Mouse (Mus musculus) embryo, embryonic 11.5 days (tissue): Measurements from ENCODE around the gene Traf4.
A peak's percentile ranks its signal among the peaks of the same experiment; 100 is the strongest.

Experiments
- DNase-seq: peaks from one replicate; pipeline ENCODE4 v3.0.0-alpha.2; 2012; ENCODE audit warnings: low read depth, low spot score

Traf4 gene

DNA sequence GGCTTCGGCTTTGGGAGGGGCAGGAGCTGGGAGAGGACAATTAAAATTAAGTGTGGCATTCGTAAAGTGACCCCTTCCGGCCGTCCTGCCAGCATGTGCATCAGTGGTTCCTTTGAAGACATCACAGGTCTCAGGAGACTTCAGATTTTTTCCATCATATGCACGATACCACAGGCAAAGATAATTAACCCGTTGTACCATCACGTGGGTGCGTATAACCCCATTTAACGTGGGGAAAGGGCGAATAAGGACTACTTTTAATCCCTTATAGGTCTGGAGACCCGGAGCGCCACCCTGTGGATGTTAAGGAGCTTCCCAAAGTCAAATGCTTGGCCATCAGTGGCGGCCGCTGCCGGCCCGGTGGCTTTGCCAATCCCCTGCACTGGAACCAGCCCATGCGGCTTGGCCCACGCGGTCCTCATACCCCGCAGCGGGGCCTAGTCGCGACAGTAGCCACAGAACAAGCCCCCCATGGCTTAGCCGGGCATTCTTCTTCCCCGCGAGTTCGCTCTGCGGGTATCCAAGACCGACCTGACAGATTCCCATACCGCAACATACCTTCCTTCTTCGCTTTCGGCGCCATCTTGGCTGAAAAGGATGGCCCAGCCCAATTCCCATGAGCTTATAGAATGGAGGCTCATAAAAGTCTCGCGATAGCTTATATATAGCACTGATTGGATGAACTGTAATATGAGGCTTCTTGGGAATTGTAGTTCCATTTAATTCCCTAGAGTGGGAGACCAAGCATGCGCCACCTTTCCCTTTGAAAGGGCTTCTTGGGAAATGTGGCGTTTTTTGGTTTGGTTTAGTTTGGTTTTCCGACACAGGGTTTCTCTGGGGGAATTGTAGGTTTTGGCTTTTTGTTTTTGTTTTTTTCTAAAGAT is 17.8 kb upstream of the Traf4 start, which contains the start of gene Rpl23a:
Rpl23a (minus strand) TSS at position 624 of the 884 bp plus-strand sequence.
- no peak for DNase-seq

DNA sequence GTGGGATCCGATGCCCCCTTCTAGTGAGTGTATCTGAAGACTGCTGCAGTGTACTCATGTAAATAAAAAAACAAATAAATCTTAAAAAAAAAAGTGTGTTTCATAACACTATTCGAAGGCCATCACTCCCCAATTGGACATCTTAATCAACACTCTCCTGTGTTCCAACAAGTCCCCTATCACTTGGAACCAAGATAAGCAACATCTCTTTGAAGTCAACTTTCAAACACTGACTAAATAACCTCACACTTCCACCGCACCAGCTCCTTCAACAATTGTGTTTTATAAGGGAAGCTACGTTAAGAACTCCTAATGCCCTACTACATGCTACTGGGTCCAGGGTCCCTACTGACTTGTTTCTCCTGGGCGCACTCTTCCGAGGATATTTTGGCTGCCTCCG is 17.1 kb upstream of the Traf4 start:
- DNase-seq, result no peak

DNA sequence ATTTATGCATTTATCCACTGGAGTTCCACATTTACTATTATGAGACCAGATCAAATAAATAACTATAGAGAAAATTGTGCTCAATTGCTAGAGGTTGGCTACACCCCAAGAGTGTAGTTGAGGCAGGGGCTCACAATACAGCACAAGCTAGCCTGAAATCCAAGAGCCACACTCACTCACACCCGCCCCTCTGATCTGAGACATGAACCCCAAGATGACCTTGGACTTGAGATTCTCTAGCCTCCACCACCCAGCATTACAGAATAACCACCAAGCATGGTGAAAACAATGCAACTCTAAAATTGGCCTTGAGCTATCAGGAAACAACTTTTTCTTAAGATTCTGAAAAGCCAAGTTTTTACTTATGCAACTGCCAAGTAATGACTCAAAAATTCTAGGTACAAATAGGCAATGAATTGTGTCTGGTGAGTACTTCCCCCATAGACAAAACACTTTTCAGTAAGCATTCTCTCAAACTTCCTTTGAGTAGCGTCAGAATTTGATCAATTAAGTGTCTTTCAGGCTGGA is 16.5 kb upstream of the Traf4 start:
- DNase-seq, result no peak

DNA sequence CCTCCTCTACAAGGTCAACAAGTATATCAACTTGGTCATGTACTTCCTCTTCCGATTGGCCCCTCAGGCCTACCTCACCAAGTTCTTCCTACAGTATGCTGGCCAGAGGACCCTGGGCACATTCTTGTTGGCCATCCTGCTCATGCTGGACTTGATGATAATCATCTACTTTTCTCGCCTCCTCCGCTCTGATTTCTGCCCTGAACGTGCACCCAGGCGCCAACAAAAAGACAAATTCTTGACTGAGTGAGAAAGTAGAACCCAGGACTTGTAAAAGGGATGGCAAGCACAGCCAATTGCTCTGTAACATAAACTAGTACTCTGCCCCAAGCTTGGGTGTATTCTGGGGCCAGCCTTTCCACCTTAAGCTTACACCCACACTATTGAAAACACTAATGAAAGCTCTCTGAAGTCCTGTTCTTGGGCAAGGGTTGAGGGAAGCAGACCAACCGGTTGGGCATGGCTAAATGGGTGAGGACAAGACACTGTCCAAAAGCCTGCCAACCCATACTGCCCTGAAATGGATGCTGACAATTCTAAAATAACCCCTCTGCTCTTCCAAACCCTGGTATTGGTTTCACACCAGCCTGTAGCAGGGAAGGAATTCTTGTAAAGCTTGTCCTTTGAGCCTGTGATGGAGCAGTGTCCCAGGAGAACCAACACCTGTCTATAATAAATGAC is 14.8 kb upstream of the Traf4 start:
- no peak for DNase-seq

DNA sequence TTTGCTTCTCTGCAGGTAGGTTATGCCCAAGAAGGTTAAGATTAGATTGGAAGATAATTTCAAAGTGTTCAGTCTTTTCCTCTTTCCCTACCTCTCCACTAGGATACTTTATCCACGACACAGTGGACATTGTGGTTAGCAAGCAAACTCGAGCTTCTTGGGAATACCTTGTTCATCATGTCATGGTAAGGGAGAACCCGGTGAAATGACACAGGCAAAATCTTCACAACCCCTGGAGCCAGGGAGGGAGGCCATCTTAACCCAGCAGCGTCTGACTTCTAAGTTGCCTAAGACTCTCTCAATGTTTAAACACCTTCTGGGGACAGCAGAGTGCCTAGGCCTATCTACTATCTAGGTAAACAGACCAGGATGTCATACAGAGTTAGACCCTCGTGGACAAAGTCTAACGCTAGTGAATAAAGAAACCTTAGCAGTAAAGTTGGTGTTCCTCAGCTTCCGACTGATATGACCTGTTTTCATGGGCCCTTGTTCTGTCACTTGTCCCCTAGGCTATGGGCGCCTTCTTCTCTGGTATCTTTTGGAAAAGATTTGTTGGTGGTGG is 14.1 kb upstream of the Traf4 start:
- DNase-seq, result no peak

DNA sequence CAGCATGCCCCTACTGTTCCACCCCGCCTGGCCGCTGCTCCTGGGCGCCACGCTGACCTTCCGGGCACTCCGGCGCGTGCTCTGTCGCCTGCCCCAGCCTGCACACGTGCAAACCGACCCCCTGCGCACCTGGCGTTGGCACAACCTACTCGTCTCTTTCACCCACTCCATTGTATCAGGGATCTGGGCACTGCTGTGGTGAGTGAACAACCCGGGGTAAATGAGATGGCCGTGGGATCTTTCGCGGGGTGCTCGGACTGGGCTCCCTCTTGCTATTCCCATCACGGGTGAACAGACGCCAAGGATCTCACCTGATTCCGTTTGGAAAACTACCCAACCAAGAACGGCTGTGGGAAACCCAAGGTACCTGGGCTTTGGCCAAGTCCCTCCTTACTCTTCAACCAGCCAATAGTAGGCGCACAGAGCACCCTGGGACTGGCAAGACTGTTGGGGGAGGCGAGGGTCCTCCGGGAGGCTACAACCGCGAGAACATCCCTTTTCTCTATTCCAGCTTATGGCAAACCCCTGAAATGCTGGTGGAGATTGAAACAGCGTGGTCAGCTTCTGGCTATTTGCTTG is 13.6 kb upstream of the Traf4 start:
- no peak for DNase-seq

DNA sequence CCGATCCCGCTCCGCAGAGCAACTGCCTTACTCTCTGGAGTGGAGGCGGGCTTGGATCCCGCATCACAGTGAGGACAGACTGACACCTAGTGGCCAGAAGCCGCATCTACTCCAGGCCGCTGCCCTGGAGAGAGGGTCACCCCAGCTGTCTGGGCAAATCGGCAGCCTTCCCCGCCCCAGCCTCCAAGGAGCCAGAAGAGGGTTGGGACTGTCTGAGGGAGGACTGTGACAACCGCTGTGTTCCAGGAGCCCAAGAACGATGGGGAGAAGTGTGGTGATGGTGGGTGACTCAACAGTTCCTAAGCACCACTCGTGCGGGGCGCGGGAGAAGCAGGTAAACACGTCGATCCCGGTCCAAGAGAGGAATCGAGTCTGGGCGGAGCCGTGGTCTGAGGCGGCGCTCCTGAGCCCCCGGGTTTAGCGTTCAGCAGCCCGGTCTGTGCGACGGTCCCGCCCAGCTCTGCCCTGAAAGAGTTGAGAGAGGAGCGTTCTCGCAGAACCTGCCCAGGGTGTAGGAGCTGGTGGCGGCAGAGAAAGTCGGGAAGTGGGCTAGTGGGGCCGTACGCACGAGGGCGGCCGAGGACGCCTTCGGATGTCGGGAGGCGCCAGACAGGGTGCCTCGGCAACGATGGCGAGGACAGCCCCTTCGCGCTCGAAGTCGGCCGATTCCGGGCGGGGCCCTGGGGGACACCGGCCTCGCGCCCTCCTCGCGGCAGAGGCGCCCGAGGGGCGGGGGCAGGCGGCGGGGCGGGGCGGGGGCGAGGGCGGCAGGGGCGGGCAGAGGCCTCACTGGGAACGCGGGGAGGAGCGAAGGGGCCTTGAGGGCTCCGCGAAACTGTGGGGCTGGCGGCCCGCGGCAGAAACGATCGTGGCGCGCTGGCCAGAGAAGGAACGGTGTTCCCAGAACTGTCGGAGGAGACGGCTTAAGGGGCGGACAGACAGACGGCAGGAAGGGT is 12.8 kb upstream of the Traf4 start:
- peak; percentile 93 for DNase-seq

DNA sequence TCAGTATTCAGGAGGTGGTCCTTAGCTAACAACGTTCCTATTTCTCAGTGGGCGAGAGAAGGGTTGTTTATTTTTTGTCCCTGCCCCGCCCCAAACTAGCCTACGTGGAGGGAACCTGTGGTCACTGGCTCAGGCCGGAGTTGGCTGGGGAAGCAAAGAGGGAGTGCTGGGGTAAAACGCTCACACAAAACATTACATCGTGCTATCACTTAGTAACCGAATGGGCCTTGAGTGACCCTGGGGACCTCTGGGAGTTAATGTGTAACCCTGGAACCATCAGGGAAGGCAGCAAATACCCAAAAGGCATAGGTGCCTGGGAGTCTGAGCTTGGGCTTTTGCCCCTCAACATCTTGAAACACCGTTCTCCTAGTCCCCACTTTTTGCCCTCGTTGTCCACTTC is 12.0 kb upstream of the Traf4 start:
- no peak for DNase-seq

DNA sequence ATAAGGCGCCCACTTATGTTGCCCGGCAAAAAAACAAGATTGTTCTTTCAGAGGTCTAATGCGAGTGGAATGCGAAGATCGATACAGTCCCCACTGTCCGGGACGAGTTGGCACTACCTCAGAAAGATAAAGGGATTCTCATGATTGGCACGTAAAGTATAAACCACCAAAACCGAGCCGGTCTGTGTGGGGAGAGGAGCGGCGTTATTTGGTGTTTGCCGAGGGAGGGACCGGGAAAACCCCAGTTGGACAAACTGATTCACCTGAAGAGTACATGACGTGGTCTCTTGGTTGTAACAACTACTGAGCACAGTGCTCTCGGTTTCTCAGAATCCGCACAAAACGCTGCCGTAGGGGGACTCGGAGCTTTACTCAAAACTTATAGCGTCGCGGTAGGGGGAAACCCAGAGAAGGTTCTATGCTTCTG is 11.5 kb upstream of the Traf4 start:
- no peak for DNase-seq

DNA sequence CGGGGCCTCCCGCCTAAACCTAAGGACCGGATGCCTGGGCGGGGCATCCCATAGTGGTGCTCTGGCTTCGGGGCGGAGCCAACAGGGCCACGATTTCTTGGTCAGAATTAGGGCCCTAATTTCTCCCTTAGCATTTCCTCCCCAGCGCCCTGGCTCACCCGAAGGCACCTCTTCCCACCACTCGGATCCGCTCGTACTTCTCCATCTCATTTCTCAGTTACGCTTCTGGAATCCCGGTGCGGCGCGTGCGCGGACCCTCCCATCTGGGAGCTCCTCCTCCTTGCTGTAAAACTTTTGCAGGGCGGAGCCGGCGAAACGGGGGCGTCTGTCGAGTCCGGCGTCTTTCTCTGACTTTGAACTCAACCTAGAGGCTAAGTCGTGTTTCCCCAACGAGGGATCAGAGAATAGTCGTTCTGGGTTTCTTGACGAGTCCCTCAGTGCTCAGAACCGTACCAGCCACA is 11.0 kb upstream of the Traf4 start, which contains the start of the genes Nek8 and Tlcd1:
Nek8 (minus strand) TSS at position 274 of the 461 bp plus-strand sequence.
Tlcd1 (plus strand) TSS at position 310 of the 461 bp plus-strand sequence.
- no peak for DNase-seq

DNA sequence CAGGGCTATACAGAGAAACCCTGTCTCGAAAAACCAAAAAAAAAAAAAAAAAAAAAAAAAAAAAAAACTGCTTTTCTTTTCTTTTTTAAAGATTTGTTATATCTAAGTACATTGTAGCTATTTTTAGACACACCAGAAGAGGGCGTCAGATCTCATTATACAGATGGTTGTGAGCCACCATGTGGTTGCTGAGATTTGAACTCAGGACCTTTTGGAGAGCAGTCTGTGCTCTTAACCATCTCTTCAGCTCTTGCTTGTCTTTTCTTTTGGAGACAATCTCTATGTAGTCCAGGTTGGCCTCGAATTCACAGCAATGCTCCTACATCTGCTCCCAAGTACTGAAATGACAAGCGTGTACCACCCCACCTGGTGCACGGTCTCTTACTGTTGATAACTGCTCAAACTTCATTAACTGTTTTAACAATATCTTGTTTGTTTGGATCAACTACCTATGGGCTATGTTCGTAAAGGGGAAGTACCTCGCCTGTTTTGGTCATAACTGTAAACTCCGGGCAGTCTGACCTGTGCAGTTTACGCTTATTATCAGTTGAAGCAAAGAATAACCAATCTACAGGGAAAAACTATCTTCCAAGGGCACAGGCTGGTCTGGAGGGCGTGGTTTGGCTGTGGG is 10.5 kb upstream of the Traf4 start:
- DNase-seq, result no peak

DNA sequence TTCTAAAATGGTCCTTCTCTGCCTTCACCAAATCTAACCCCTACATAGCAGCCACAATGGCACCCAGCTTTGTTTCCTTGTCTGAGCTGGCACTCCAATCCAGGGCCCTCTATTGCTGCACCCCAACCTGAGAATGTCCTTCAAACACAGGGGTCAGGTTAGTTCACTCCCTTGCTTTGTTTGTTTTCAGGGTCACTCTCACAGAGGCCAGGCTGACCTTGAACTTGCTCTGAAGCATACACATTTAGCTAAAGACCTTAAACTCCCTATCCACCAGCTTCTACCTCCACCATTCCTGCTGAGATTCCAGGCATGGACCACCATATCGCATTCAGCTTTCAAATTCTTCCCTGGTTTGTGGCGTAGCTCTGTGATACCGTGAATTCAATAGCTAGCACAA is 9.1 kb upstream of the Traf4 start:
- no peak for DNase-seq

DNA sequence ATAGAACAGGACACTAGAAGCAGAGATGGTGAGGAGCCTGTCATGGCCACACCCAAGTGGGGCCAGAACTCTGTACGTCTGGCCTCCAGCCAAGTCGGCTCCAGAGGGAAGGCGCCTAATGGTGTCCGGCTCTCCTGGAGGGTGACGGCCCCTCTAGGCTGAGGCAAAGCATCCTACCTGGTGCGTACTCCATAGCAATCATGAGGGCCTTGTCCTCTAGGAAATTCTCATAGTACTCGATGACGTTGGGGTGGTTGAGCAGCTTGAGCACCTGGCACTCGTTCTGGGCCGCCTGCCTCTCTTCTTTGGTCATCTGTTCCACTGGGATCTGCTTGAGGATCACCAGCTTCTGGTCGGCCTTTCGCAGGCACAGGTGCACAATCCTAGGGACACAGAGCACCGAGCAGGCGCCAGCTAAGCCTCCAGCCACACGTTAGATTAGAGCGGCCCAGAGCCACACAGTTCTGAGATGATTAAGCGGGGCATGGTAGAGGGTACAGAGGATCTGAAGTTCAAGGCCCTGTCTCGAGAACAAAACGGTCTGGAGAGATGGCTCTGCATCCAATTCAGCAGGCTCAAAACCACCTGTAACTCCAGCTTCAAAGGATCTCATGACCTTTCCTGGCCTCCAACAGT is 7.5 kb upstream of the Traf4 start:
- DNase-seq, result no peak

DNA sequence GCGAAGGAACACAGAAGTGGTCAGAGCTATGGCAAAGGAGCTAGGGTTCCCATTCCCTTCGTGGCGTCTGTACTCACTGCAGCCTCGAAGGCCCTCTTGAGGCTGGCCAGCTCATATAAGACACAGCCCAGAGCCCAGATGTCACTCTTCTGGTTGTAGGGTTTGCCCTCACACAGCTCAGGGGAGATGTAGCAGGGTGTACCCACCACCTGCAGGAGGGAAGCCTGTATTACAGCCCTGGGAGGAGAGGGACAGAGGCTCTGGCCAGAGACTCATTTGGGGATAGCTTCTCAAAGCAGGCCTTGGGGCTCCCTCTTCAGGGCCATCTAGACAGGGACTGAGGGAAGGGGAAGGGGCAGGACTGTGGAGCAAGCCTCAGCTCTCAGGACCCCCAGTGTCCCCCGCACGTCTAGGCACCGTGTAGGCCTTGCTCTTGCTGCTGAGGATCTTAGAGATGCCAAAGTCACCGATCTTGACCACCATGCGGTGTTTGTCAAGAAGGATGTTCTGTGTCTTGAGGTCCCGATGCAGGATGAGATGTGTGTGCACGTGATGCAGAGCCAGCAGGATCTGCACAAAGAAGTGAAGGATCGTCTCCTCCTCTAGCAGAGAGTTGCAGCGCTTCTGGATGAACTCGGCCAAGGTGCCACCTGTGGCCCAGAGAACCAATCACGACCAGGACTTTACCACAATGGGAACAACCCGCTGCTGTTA is 6.8 kb upstream of the Traf4 start:
- DNase-seq, result no peak

DNA sequence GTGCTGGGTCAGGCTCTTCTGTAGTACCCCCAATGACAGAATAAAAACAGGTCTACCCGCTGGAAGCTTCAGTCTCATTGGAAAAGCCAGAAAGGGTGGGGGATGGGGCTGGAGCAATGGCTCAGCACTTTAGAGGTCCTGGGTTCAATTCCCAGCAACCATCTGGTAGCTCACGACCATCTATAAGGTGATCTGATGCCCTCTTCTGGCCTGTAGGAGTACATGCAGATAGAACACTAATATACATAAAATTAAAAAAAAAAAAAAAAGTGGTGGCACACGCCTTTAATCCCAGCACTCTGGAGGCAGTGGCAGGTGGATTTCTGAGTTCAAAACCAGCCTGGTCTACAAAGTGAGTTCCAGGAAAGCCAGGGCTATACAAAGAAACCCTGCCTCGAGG is 5.9 kb upstream of the Traf4 start:
- no peak for DNase-seq

DNA sequence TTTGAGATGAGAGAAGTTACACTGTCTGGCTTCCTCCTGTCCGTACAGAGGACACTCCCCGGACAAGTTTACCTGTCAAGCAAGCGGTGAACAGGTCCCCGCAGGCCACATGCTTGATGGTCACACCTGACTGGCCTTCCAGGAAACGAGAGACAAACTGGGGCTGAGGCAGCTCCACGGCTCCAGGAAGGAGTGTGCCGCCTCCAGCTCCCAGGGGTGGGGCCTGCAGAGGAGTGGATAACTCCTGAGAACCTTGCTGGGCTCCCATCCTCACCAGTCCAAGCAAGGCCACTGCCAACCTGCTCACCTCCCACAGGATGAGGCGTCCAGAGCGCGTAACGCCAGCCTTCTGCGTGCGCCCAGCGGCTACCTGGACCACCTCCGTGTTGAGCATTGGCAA is 4.9 kb upstream of the Traf4 start:
- no peak for DNase-seq

DNA sequence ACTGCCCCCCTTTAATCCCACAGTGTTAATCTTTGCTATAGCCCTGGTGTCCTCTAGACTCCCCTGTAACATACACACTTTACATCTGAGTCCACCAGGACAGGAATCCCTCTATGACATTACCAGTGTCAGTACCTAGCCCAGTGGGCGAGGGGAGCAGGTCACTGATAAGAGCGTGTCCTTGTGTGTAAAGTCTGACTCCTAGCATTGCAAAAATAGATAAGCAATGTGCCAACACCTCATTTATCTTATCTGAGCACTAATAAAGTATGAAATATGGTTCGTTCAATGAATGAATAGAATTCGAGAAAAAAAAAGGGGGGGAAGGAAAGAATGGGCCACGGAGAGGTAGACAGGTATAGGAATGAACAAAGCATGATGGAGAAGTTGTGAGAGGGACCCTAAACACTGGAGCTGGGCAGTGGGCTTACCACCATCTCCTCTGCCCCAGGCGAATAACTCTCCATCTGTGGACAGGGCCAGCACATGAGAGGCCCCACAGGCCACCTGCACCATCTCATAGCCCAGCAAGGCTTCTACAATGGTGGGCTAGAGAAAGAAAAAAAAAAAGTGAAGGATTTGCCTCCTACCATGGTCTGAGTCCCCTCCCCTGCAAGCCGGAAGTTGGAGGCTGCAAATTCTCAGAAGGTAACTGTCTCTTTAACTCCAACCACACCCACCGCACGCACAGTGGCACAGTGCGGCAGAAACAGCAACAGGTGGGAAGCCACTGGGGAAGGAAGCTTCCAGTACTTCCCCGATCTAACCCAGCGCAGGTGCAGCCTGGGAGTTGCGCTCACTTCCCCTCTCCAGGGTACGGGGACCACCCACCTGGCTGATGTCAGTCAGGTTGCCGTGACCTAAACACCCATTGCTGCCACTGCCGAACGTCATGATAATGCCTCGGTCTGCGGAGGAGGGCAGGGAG is 3.4 kb upstream of the Traf4 start:
- no peak for DNase-seq
